Mouse (Mus musculus): ENCODE results near the gene Metap1.
"Not testable (repeated sequence)": the region's sequence is repeated elsewhere in the genome, so short reads cannot be mapped to it uniquely, and the experiment has no call there.

Gene Metap1

GRCm38 (mm10) chr3:138499854-138500740 is 10.8 kb upstream of the Metap1 start:
- no peak for DNase-seq

GRCm38 (mm10) chr3:138498731-138499130 is 9.4 kb upstream of the Metap1 start:
- no peak for DNase-seq

DNA sequence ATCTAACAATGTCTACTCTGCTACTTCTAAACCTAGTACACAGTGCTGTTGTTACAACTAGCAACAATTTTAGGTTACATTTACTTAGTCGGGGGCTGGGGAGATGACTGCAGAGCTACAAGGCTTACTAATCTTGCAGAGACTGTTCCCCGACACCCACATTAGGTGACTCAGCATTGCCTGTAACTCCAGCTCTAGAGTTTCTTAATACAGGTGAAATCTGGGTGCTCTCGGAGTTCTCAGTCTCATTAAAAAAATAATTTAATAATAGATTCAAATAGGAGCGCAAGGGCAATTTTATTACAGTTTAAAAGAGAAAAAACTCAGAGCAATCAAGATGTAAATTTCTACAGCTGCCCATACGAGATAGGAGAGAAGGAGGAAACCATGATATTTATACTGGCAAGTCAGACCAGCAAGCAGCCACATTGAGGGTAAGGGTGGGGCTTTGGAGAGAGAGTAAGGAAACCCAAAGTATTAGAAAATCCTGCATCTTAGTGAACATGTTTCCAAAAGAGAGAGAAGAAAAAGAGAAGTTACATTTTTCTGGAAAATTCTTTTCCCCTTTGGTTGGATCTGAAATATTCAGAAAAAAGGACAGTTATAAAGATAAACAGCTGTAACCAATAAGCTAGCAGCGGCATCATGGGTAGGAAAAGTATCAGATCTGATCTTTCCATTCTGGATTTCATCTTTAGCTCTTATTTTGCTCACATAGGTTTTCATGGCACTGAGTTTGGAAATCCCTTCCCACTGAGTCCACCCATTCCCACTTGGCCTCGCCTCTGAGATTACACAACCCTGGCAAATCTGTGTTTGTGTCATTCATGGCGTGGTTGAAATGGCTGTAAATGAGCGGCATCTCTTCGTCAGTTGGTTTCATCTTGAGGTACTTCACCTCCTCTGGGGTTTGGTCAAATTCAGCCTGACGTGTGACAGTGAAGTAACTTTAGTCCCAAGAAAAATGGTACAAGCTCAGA is 6.1 kb upstream of the Metap1 start:
- DNase-seq = no peak

GRCm38 (mm10) chr3:138494565-138494964 is 5.2 kb upstream of the Metap1 start:
- DNase-seq = no peak

DNA sequence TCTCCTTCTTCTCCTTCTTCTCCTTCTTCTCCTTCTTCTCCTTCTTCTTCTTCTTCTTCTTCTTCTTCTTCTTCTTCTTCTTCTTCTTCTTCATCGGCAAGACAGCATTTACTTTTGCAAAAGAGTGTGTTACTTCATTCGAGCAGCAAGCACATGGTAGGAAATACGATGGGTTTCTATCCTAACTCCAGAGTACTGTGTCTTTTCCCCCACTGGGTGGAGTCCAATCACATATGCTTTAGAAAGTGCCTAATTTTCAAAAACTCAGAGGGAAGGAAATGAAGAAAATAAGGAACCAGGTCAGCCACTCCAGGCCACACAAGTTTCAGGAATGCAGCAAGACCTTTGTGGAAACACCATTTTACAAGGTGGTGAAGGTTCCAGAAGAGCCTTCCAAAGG is 4.4 kb upstream of the Metap1 start:
- DNase-seq = no peak

DNA sequence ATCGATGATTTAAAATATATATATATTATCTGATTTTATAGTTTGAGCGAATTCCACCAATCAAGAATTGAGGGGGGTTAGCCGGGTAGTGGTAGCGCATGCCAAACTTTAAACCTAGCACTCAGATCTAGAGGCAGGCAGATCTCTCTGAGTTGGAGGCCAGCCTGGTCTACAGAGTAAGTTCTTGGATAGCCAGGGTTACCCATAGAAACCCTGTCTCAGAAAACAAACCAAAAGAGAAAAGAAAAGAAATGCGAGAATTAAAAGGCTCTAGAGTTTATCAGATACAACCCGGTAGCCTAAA is 671 bp upstream of the Metap1 start:
- DNase-seq = no peak

GRCm38 (mm10) chr3:138488584-138489326 is 560 bp downstream of the Metap1 start:
- DNase-seq = no peak

GRCm38 (mm10) chr3:138483240-138483639 is 6.1 kb downstream of the Metap1 start:
- DNase-seq = no peak

GRCm38 (mm10) chr3:138481526-138482284 is 7.6 kb downstream of the Metap1 start:
- no peak for DNase-seq

GRCm38 (mm10) chr3:138479489-138479888 is 9.8 kb downstream of the Metap1 start:
- no peak for DNase-seq

GRCm38 (mm10) chr3:138471066-138471465 is 18.2 kb downstream of the Metap1 start:
- DNase-seq = no peak

DNA sequence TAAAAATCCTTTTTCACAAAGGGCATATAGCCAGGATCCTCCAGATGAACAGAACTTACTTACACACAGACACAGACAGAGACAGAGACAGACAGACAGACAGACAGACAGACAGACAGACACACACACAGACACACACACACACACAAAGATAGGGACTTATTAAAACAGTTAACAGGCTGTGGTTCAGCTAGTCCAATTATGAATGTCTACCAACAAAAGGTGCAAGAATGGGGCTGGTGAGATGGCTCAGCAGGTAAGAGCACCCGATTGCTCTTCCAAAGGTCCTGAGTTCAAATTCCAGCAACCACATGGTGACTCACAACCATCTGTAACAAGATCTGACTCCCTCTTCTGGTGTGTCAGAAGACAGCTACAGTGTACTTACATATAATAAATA is 22.7 kb downstream of the Metap1 start:
- DNase-seq = not testable (repeated sequence)

DNA sequence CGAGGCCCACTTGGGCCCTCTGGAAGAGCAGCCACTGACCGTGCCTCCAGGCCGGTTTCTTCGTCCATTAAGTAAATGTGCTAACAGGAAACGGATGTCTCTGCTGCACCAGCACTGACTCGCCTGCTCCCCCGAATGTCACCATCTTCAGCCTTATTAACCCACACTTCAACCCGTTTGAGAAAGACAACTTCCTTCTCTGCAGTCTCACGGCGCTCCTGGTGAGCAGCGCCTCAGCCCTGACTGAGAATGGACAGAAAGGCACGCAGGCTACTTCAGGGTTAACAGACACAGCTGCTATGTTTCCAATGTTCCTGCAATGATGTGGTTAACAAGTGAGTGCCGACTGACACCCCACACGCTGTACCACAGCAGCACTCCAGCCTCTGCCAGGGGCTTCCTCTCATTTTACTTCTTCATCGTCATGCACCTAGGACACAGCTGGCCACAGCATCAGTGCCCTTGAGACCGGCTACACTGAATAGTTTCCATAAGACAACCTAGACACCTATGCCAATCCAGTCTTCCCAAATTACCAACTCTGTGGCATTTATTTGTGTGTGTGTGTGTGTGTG is 24.7 kb downstream of the Metap1 start:
- no peak for DNase-seq

- no peak for DNase-seq
These were observed 25.5 kb downstream of the Metap1 start for GRCm38 (mm10) chr3:138463807-138464206.

GRCm38 (mm10) chr3:138463137-138463536 is 26.2 kb downstream of the Metap1 start:
- DNase-seq = peak; percentile 33

DNA sequence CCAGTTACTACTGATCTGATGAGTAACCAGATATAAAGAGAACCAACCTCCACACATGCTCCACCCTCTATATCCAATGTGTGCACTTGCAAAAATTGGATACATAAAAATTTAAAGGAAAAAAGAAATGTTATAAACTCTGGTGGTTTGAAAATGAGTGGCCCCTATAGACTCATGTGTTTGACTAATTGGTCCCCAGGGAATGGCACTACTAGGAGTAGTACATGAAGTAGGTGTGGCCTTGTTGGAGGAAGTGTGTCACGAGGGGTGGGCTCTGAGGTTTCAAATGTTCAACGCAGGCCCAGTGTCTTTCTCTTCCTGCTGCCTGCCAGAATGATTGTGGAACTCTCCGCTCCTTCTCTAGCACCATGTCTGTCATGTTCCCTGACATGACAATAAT is 27.5 kb downstream of the Metap1 start:
- DNase-seq = no peak

- DNase-seq = no peak
These were observed 29.1 kb downstream of the Metap1 start for GRCm38 (mm10) chr3:138460260-138460659.

DNA sequence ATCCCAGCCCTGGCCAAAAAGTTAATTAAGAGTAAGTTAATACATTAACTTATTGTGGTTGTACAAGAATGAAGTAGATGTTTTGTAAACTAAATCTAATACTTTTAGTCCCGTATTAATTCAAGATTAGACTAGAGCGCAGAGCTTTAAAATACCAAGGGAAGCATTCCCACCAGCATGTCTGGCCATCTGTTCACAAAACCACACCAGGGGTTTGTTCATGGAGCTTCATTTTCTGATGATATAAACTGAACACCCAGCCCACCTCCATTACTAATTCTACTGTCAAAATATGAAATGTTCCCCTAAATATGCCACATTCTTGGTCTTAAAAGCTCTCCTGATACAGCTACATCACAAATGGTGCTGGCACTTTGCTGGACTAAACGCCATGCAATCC is 30.9 kb downstream of the Metap1 start:
- no peak for DNase-seq

DNA sequence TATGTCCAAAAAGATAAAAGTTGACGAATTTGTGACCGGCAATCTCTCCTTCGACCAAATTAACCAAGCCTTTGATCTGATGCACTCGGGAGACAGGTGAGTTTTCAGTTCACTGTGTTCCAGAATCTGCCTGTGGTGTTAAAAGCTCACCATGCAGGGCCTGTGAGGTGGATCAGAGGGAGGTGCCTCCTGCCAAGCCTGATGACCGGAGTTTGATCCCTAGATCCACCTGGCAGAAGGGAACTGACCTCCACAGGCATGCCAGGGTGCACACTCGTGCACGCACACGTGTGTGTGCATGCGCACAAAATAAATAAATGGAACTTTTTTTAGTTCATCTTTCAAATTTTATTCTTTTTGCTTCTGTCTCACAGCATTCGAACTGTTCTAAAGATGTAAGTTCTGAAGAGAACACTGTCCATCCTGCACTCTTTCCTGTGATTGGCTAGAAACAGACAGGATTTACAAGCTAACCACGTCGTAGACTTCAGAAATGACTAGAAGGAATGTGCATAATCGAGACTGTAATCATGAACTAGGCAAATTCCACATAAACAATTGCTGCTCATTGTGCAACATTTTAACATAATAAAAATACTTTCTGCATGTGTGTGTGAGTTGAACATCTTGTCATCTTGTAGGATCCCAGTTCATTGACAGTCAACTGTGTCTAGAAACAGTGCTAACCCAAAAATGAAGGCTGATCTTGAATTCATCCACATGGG is 34.4 kb downstream of the Metap1 start:
- no peak for DNase-seq

- no peak for DNase-seq
These were observed 35.1 kb downstream of the Metap1 start for GRCm38 (mm10) chr3:138454234-138454633.

DNA sequence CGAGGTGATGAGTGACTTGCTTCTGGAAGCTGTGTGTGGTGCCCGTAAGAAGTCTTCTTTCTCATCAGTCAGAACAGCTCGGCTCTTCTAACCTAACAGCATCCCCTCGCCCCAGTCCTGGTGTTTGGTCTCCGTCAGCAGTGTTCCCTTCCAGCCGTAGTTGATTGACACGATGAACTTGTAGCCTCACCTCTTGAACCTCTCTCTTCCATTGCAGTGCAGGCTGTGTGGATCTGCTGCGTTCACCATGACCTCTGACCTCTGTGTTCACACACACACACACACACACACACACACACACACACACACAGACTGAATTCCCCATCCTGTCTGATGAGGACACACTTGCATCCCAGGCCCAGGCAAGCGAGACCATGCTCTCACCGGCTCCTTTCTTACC is 37.1 kb downstream of the Metap1 start:
- no peak for DNase-seq
